Mouse (Mus musculus): Measurements from ENCODE around the gene Sema4g.

- no peak for TF ChIP-seq CTCF (IDR thresholded peaks at IDR 0.05; ENCODE audit: borderline replicate concordance, insufficient read depth, low read length)
- TF ChIP-seq POLR2A (IDR thresholded peaks at IDR 0.05; ENCODE audit: low read depth, low read length) = no peak
Measured at GRCm38 (mm10) chr19:44988321-44988720, 580 bp upstream of the Sema4g start.

All from embryonic fibroblast, embryonic 13.5 days (primary cell).